Mouse (Mus musculus) thymus, postnatal 10 days (tissue): ENCODE measurements around the gene Gm16181.

ENCODE experiments used
- DNase-seq, 2 experiments: peaks; one replicate each; pipeline ENCODE4 v3.0.0; 2021; ENCODE audit warnings: low spot score in 2 of 2

Gene Gm16181

GRCm38 (mm10) chr17:35195631-35196320, 24.9 kb upstream of the Gm16181 start:
- DNase-seq, result peak; percentile 96 to 99

GRCm38 (mm10) chr17:35196321-35196641, 24.4 kb upstream of the Gm16181 start:
- DNase-seq, result no peak

- DNase-seq, result no peak
These were observed 23.5 kb upstream of the Gm16181 start for GRCm38 (mm10) chr17:35197126-35197525.

- no peak for DNase-seq
These were observed 22.6 kb upstream of the Gm16181 start for GRCm38 (mm10) chr17:35198029-35198428.

GRCm38 (mm10) chr17:35198946-35199345, 21.7 kb upstream of the Gm16181 start:
- DNase-seq, result no peak

GRCm38 (mm10) chr17:35200398-35200797, 20.2 kb upstream of the Gm16181 start:
- peak; percentile 77 to 85 for DNase-seq

GRCm38 (mm10) chr17:35201128-35201527, 19.5 kb upstream of the Gm16181 start:
- no peak for DNase-seq

GRCm38 (mm10) chr17:35201787-35202186, 18.8 kb upstream of the Gm16181 start, which contains the start of gene Tnf:
Tnf (minus strand) TSS chr17:35202007.
- DNase-seq, result peak in 1 of 2 experiments; percentile 66

GRCm38 (mm10) chr17:35202442-35202841, 18.2 kb upstream of the Gm16181 start:
- DNase-seq, result no peak

GRCm38 (mm10) chr17:35204494-35205379, 15.9 kb upstream of the Gm16181 start, which contains the start of gene Lta:
Lta (minus strand) TSS chr17:35205351.
- peak; percentile 69 to 74 for DNase-seq

GRCm38 (mm10) chr17:35205380-35205769, 15.3 kb upstream of the Gm16181 start:
- DNase-seq, result no peak

GRCm38 (mm10) chr17:35209785-35210535, 10.7 kb upstream of the Gm16181 start:
- DNase-seq, result no peak

GRCm38 (mm10) chr17:35210593-35210992, 10.0 kb upstream of the Gm16181 start:
- DNase-seq, result no peak

GRCm38 (mm10) chr17:35213071-35213470, 7.6 kb upstream of the Gm16181 start:
- no peak for DNase-seq

GRCm38 (mm10) chr17:35218516-35219193, 2.0 kb upstream of the Gm16181 start:
- DNase-seq, result peak; percentile 30 to 48

GRCm38 (mm10) chr17:35219601-35220041, 1.0 kb upstream of the Gm16181 start:
- DNase-seq, result peak; percentile 66 to 69

- peak; percentile 65 to 67 for DNase-seq
These were observed 1.7 kb downstream of the Gm16181 start for GRCm38 (mm10) chr17:35222299-35222698.

- no peak for DNase-seq
These were observed 4.0 kb downstream of the Gm16181 start for GRCm38 (mm10) chr17:35224641-35225040.

GRCm38 (mm10) chr17:35225456-35225855, 4.8 kb downstream of the Gm16181 start:
- DNase-seq, result no peak

- DNase-seq, result peak; percentile 39 to 51
These were observed 6.0 kb downstream of the Gm16181 start for GRCm38 (mm10) chr17:35226561-35227046.

- no peak for DNase-seq
These were observed 10.4 kb downstream of the Gm16181 start for GRCm38 (mm10) chr17:35231022-35231421.
